Mouse (Mus musculus) mouse embryonic stem cell (cell line): ENCODE results near the gene Palld.

Source experiments
- in situ Hi-C, 2 experiments: fragments of 300-500 bp; cut with MboI; formaldehyde crosslinking; loops; 1 replicate in 1 of 2; 3 replicates in 1 of 2; pipeline ENCODE4 v1.14.3; 2019 to 2020; ENCODE audit warnings: low sequenced_read_pairs in 2 of 2, low pct_unique_long_range_greater_than_20kb in 1 of 2, mixed read lengths in 1 of 2; ENCODE audit not compliant: unreplicated experiment in 1 of 2

Gene Palld

GRCm38 (mm10) chr8:61480260-61480967 is 422.1 kb downstream of the Palld start:
- in situ Hi-C loops = loop anchor here in 1 of 2 experiments (25.0 kb wide), 1 partner anchor 443 kb away; no protein-coding TSS in a partner anchor

GRCm38 (mm10) chr8:61479506-61480214 is 422.8 kb downstream of the Palld start:
- in situ Hi-C loops = loop anchor here in 1 of 2 experiments (25.0 kb wide), 1 partner anchor 442 kb away; no protein-coding TSS in a partner anchor

- in situ Hi-C loops = loop anchor here in 1 of 2 experiments (25.0 kb wide), 1 partner anchor 441 kb away; no protein-coding TSS in a partner anchor
Measured at GRCm38 (mm10) chr8:61478793-61479192, 423.7 kb downstream of the Palld start.

- in situ Hi-C loops = loop anchor here in 1 of 2 experiments (25.0 kb wide), 1 partner anchor 441 kb away; no protein-coding TSS in a partner anchor
Measured at GRCm38 (mm10) chr8:61478150-61478549, 424.3 kb downstream of the Palld start.

GRCm38 (mm10) chr8:61476160-61476559 is 426.3 kb downstream of the Palld start:
- in situ Hi-C loops = loop anchor here in 1 of 2 experiments (25.0 kb wide), 1 partner anchor 439 kb away; no protein-coding TSS in a partner anchor

GRCm38 (mm10) chr8:61475251-61475673 is 427.2 kb downstream of the Palld start:
- in situ Hi-C loops = loop anchor here in 1 of 2 experiments (25.0 kb wide), 1 partner anchor 438 kb away; no protein-coding TSS in a partner anchor

- in situ Hi-C loops = no loop called here
Measured at GRCm38 (mm10) chr8:61470213-61470612, 432.3 kb downstream of the Palld start.

- in situ Hi-C loops = no loop called here
Measured at GRCm38 (mm10) chr8:61467553-61467815, 435.0 kb downstream of the Palld start.

GRCm38 (mm10) chr8:61466696-61467552 is 435.6 kb downstream of the Palld start:
- in situ Hi-C loops = no loop called here

- in situ Hi-C loops = no loop called here
Measured at GRCm38 (mm10) chr8:61464393-61464792, 438.1 kb downstream of the Palld start.

GRCm38 (mm10) chr8:61462221-61462620 is 440.3 kb downstream of the Palld start:
- in situ Hi-C loops = no loop called here
